Mouse (Mus musculus): ENCODE measurements around the gene Gm20388. TPM values are rescaled to one million over a fixed set of nuclear protein-coding genes. Genes with fewer than 3 reads are reported as not detected.

Gene Gm20388
- polyA plus RNA-seq, 2 experiments = 8.5 TPM; not detected in 1

DNA sequence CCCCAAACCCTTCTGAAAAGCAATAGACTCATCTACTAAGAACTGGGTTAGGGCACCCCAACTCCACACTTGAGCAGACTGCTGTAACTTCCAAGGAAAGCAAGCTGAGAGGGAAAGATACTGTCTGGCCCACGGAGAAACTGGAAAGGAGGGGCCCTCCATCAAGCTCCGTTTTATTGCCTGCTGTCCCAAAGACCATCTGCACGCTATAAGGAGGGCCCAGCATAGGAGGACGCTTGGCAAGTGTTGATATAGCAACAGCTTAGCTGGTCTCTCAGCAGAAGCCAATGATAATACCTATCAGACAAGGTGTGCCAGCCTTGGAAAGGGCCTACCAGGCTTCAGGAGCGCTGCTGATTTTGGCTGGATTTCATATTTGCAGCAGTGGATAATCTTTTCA, 3940.9 kb downstream of the Gm20388 start:
- Histone ChIP-seq H3K9me3 (ENCODE audit: control insufficient read depth, low read length) (no peaks in the 10 kb centered on the region), H3K4me1 (replicated peaks; ENCODE audit: control insufficient read depth in 2 of 2, insufficient read depth in 2 of 2, low read length in 1 of 2) (no peaks in the 10 kb centered on the region; a peak in 1 of 4 replicates), H3K4me2 (ENCODE audit: low read depth) (no peak overlapping the region), H3K27ac (no peak overlapping the region), H3K27me3 (ENCODE audit: control insufficient read depth, insufficient read depth, low read length) (no peaks in the 10 kb centered on the region), H3K36me3 (replicated peaks; ENCODE audit: control insufficient read depth, insufficient read depth, low read depth) (no peaks in the 10 kb centered on the region), H3K9ac (replicated peaks) (no peak overlapping the region), H3K4me3 (ENCODE audit: insufficient read depth in 1 of 2, low read depth in 2 of 2, low read length in 2 of 2) (no peak overlapping the region)
- DNase-seq (ENCODE audit: low read depth in 3 of 3, low spot score in 3 of 3) = no peak
- no peak for TF ChIP-seq EP300 (IDR thresholded peaks at IDR 0.05; ENCODE audit: low read depth)
- no peak for TF ChIP-seq CTCF (IDR thresholded peaks at IDR 0.05; ENCODE audit: low read depth)
- no peak for ATAC-seq (ENCODE audit: insufficient read depth)
- WGBS (ENCODE audit: insufficient replicate concordance) = 48% methylated on average over 5 of the region's 5 CpGs

DNA sequence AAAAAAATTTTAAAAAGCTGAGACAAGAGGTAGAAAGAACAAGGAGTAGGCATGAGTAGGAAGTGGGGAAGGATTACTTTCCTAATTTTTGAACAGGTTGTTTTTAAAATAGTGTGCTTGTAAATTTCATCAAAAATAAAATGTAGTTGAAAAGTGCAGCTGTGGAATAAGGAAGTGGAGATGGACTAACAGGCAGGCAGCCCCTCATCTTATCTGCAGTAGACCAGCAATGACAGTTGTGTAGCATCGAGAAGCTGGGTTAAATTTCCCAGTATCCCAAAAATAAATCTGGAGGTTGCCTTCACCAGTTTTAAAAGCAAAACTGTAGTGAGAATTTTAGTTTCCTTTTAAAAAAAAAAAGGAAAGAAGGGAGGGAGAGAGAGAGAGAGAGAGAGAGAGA, 3943.6 kb downstream of the Gm20388 start:
- no peak overlapping the region for H3K9ac ChIP-seq (replicated peaks)
- no peak for DNase-seq (ENCODE audit: low read depth in 3 of 3, low spot score in 3 of 3)
- 17% methylated on average over 1 of the region's 1 CpGs for WGBS (ENCODE audit: insufficient replicate concordance)
- no peaks in the 10 kb centered on the region for H3K9me3 ChIP-seq (ENCODE audit: control insufficient read depth, low read length)
- no peak for ATAC-seq (ENCODE audit: insufficient read depth)
- peaks cover 7 to 8% of the 10 kb centered on the region in 2 experiments; a peak in 3 of 4 replicates for H3K4me1 ChIP-seq (replicated peaks; ENCODE audit: control insufficient read depth in 2 of 2, insufficient read depth in 2 of 2, low read length in 1 of 2)
- H3K27me3 ChIP-seq (ENCODE audit: control insufficient read depth, insufficient read depth, low read length) = no peaks in the 10 kb centered on the region
- no peak overlapping the region for H3K27ac ChIP-seq
- no peak overlapping the region for H3K4me2 ChIP-seq (ENCODE audit: low read depth)
- no peak overlapping the region for H3K4me3 ChIP-seq (ENCODE audit: insufficient read depth in 1 of 2, low read depth in 2 of 2, low read length in 2 of 2)
- TF ChIP-seq CTCF (IDR thresholded peaks at IDR 0.05; ENCODE audit: low read depth) (no peak), EP300 (IDR thresholded peaks at IDR 0.05; ENCODE audit: low read depth) (no peak)
- no peaks in the 10 kb centered on the region for H3K36me3 ChIP-seq (replicated peaks; ENCODE audit: control insufficient read depth, insufficient read depth, low read depth)

DNA sequence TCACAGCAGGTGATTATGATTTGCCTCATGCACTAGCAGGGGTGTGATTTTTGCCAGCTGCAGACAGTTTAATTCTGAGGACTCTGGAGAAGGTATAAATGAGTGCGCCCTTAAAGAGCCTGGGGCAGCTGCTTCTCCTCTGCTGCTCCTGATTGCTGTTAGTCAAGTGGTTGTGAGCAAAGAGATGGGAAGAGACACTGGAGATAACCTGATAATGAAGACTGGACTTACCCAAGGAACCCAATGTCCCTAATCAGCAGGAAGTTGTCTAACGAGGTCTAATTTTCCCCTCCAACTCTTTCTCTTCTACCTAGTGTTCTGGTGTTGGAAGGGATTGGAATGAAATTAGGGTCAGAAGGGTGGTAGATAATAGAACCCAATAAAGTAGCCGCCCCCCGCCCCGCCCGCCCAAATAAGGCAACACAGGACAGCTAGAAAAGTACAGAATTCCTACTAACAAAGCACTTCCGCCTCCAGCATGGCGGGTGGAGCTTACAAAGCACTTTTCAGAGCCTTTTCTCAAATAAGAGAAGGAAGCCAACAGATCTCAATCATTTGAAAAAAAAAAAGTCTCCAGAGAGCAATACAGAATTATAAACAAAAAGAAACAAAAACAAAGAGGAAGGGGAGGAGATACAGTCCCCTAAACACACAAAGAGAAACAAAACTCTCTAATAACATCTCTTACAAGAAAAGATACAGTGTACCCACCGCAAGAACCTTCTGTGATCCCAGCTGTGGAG, 3944.3 kb downstream of the Gm20388 start:
- DNase-seq (ENCODE audit: low read depth in 3 of 3, low spot score in 3 of 3) = no peak
- ATAC-seq (ENCODE audit: insufficient read depth) = no peak
- H3K9me3 ChIP-seq (ENCODE audit: control insufficient read depth, low read length) = no peaks in the 10 kb centered on the region
- no peak for TF ChIP-seq EP300 (IDR thresholded peaks at IDR 0.05; ENCODE audit: low read depth)
- no peak for TF ChIP-seq CTCF (IDR thresholded peaks at IDR 0.05; ENCODE audit: low read depth)
- H3K4me2 ChIP-seq (ENCODE audit: low read depth) = no peak overlapping the region
- 64% methylated on average over 9 of the region's 9 CpGs for WGBS (ENCODE audit: insufficient replicate concordance)
- no peak overlapping the region for H3K27ac ChIP-seq
- peaks cover 7 to 8% of the 10 kb centered on the region in 2 experiments; a peak in 3 of 4 replicates for H3K4me1 ChIP-seq (replicated peaks; ENCODE audit: control insufficient read depth in 2 of 2, insufficient read depth in 2 of 2, low read length in 1 of 2)
- H3K36me3 ChIP-seq (replicated peaks; ENCODE audit: control insufficient read depth, insufficient read depth, low read depth) = no peaks in the 10 kb centered on the region
- no peak overlapping the region for H3K4me3 ChIP-seq (ENCODE audit: insufficient read depth in 1 of 2, low read depth in 2 of 2, low read length in 2 of 2)
- no peak overlapping the region for H3K9ac ChIP-seq (replicated peaks)
- H3K27me3 ChIP-seq (ENCODE audit: control insufficient read depth, insufficient read depth, low read length) = no peaks in the 10 kb centered on the region; the same call in 1 of the 2 replicates

DNA sequence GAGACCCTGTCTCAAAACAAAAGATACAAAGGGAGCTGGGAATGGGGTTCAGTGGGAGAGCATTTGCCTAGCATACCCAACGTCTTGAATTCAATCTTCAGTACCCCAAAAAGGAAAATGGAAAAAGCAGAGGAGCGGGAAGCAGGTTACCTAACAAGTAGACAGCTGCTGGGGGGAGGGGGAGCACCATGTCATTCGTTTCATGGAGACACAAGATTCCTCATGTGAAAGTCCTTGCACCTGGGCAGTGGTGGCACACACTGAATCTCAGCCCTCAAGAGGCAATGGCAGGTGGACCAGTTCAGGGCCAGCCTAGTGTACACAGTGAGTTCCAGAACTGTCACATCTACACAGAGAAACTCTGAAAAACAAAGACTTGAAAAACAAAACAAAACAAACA, 3946.7 kb downstream of the Gm20388 start:
- ATAC-seq (ENCODE audit: insufficient read depth) (no peak), DNase-seq (ENCODE audit: low read depth in 3 of 3, low spot score in 3 of 3) (no peak)
- Histone ChIP-seq H3K9me3 (ENCODE audit: control insufficient read depth, low read length) (no peaks in the 10 kb centered on the region), H3K27me3 (ENCODE audit: control insufficient read depth, insufficient read depth, low read length) (peaks cover 11% of the 10 kb centered on the region), H3K4me3 (ENCODE audit: insufficient read depth in 1 of 2, low read depth in 2 of 2, low read length in 2 of 2) (peak overlapping the region in 1 of 2 experiments; percentile 87; a peak in 1 of 4 replicates), H3K36me3 (replicated peaks; ENCODE audit: control insufficient read depth, insufficient read depth, low read depth) (no peaks in the 10 kb centered on the region), H3K4me1 (replicated peaks; ENCODE audit: control insufficient read depth in 2 of 2, insufficient read depth in 2 of 2, low read length in 1 of 2) (peaks cover 7 to 8% of the 10 kb centered on the region in 2 experiments; a peak in 3 of 4 replicates), H3K4me2 (ENCODE audit: low read depth) (peak overlapping the region; percentile 81), H3K27ac (no peak overlapping the region), H3K9ac (replicated peaks) (no peak overlapping the region)
- TF ChIP-seq EP300 (IDR thresholded peaks at IDR 0.05; ENCODE audit: low read depth) (no peak), CTCF (IDR thresholded peaks at IDR 0.05; ENCODE audit: low read depth) (no peak)
- 64% methylated on average over 3 of the region's 3 CpGs for WGBS (ENCODE audit: insufficient replicate concordance)

DNA sequence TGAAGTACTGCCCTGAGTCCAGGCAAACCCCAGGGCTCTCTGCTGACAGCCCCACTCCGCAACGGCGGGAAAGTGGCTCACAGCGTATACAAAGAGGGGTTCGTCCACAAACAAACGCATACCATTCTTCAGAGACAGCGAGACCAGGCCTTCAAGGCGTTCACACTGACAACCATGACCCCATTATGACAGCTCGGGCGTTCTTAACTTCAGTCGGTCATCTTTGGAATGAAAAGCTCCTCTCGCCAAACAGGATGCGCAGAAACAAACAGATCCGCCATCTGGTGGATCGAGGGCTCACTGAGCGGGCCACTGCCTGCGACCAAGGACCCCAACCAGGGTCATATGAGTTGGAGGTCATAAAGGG, 3947.9 kb downstream of the Gm20388 start:
- ATAC-seq (ENCODE audit: insufficient read depth) (peak; percentile 3; the same call in 1 of the 2 replicates), DNase-seq (ENCODE audit: low read depth in 3 of 3, low spot score in 3 of 3) (peak in 2 of 3 experiments; percentile 10 to 30)
- peak overlapping the region; percentile 81 for H3K4me2 ChIP-seq (ENCODE audit: low read depth)
- H3K27me3 ChIP-seq (ENCODE audit: control insufficient read depth, insufficient read depth, low read length) = peaks cover 11% of the 10 kb centered on the region
- peak overlapping the region; percentile 62; the same call in 1 of the 2 replicates for H3K27ac ChIP-seq
- H3K4me1 ChIP-seq (replicated peaks; ENCODE audit: control insufficient read depth in 2 of 2, insufficient read depth in 2 of 2, low read length in 1 of 2) = peaks cover 7 to 8% of the 10 kb centered on the region in 2 experiments; a peak in 3 of 4 replicates
- peak overlapping the region; percentile 87 to 95 for H3K4me3 ChIP-seq (ENCODE audit: insufficient read depth in 1 of 2, low read depth in 2 of 2, low read length in 2 of 2)
- WGBS (ENCODE audit: insufficient replicate concordance) = under 1% methylated on average over 17 of the region's 17 CpGs
- TF ChIP-seq EP300 (IDR thresholded peaks at IDR 0.05; ENCODE audit: low read depth) (no peak), CTCF (IDR thresholded peaks at IDR 0.05; ENCODE audit: low read depth) (no peak; the same call in 1 of the 2 replicates)
- peak overlapping the region; percentile 87 for H3K9ac ChIP-seq (replicated peaks)
- no peaks in the 10 kb centered on the region for H3K36me3 ChIP-seq (replicated peaks; ENCODE audit: control insufficient read depth, insufficient read depth, low read depth)
- H3K9me3 ChIP-seq (ENCODE audit: control insufficient read depth, low read length) = no peaks in the 10 kb centered on the region

Measured in liver, embryonic 14.5 days (tissue).